Mouse (Mus musculus) embryonic facial prominence, embryonic 14.5 days (tissue): ENCODE results near the gene 4933412E24Rik. TPM values are rescaled to one million over a fixed set of nuclear protein-coding genes. Genes with fewer than 3 reads are reported as not detected.
A peak's percentile ranks its signal among the peaks of the same experiment; 100 is the strongest.

Experiments
- ATAC-seq: fragments of 200-750 bp; cut with Nextera tagmentation; 2 replicates; pipeline ENCODE4 v1.8.0; 2017; ENCODE audit warnings: low read depth, moderate number of reproducible peaks, moderate TSS enrichment
- DNase-seq: peaks from one replicate; pipeline ENCODE4 v3.0.0-alpha.2; 2015; ENCODE audit warnings: low spot score
- H3K27ac ChIP-seq: fragments of 300-500 bp; sonication (generic); replicated peaks from 2 replicates; pipeline ENCODE4 v1.5.1; 2014; ENCODE audit warnings: low read depth, mild to moderate bottlenecking, low read length, moderate library complexity
- H3K27me3 ChIP-seq: fragments of 300-500 bp; sonication (generic); replicated peaks from 2 replicates; pipeline ENCODE4 v1.6.1; 2014; ENCODE audit warnings: low read length; ENCODE audit not compliant: control insufficient read depth, insufficient read depth
- H3K36me3 ChIP-seq: fragments of 300-500 bp; sonication (generic); 2 replicates; pipeline ENCODE4 v1.6.1; 2014; ENCODE audit warnings: low read length, mixed read lengths; ENCODE audit not compliant: control insufficient read depth, insufficient read depth
- H3K4me1 ChIP-seq: fragments of 300-500 bp; sonication (generic); 2 replicates; pipeline ENCODE4 v1.6.1; 2014; ENCODE audit warnings: antibody characterized with exemption, low read length; ENCODE audit not compliant: control insufficient read depth, insufficient read depth
- H3K4me2 ChIP-seq: fragments of 300-500 bp; sonication (generic); 2 replicates; pipeline ENCODE4 v1.6.1; 2014; ENCODE audit warnings: low read depth, mild to moderate bottlenecking, low read length, moderate library complexity, mixed read lengths
- H3K4me3 ChIP-seq: fragments of 300-500 bp; sonication (generic); 2 replicates; pipeline ENCODE4 v1.5.1; 2014; ENCODE audit warnings: low read depth, mild to moderate bottlenecking, low read length
- H3K9ac ChIP-seq: fragments of 300-500 bp; sonication (generic); 2 replicates; pipeline ENCODE4 v1.6.1; 2014; ENCODE audit warnings: low read depth, mild to moderate bottlenecking, low read length, moderate library complexity, mixed read lengths
- H3K9me3 ChIP-seq: fragments of 300-500 bp; sonication (generic); 2 replicates; pipeline ENCODE4 v1.6.1; 2016; ENCODE audit warnings: low read length; ENCODE audit not compliant: control insufficient read depth
- WGBS: fragments of 180-500 bp; shearing (Covaris S2); extraction: QIAGEN DNeasy Blood & Tissue Kit; methylation state at CpG from one replicate; pipeline ENCODE4 v1.1.7; 2014; 5-methylcytosine and 5-hydroxymethylcytosine counted together
- polyA plus RNA-seq: library from polyadenylated mRNA; unstranded; fragments of >200 nt; fragmentation: Nextera tagmentation; extraction: Ambion mirVana; gene quantifications from 2 replicates; pipeline ENCODE4 v1.2.1, GENCODE M21; 2014

The 4933412E24Rik gene
- polyA plus RNA-seq = not detected in 2 replicates

- Histone ChIP-seq H3K9me3 (no peaks in the 10 kb centered on the region), H3K27me3 (no peaks in the 10 kb centered on the region), H3K4me2 (no peak within 1 kb of the TSS), H3K4me3 (no peak within 1 kb of the TSS), H3K9ac (no peak within 1 kb of the TSS), H3K27ac (no peak within 1 kb of the TSS), H3K36me3 (no peaks in the 10 kb centered on the region), H3K4me1 (no peaks in the 10 kb centered on the region)
- DNase-seq (no peak), ATAC-seq (no peak)
- WGBS = 91% methylated on average over 7 of the region's 7 CpGs
These were observed at the start of gene 4933412E24Rik for GRCm38 (mm10) chr15:60016513-60016912. TSS of gene 4933412E24Rik (minus strand) at chr15:60016613.

- no peak for DNase-seq
- Histone ChIP-seq H3K9me3 (no peaks in the 10 kb centered on the region), H3K27me3 (no peaks in the 10 kb centered on the region), H3K4me2 (no peak overlapping the region), H3K27ac (no peak overlapping the region), H3K4me3 (no peak overlapping the region), H3K36me3 (no peaks in the 10 kb centered on the region), H3K9ac (no peak overlapping the region), H3K4me1 (no peaks in the 10 kb centered on the region)
- 45% methylated on average over 3 of the region's 3 CpGs for WGBS
- ATAC-seq = no peak
These were observed 14.3 kb upstream of the 4933412E24Rik start for GRCm38 (mm10) chr15:60030728-60031127.

- H3K27ac ChIP-seq = no peak overlapping the region
- ATAC-seq = no peak
- H3K9ac ChIP-seq = no peak overlapping the region
- no peaks in the 10 kb centered on the region for H3K9me3 ChIP-seq
- no peaks in the 10 kb centered on the region for H3K27me3 ChIP-seq
- 44% methylated on average over 3 of the region's 3 CpGs for WGBS
- no peaks in the 10 kb centered on the region for H3K36me3 ChIP-seq
- H3K4me1 ChIP-seq = no peaks in the 10 kb centered on the region
- H3K4me3 ChIP-seq = no peak overlapping the region
- H3K4me2 ChIP-seq = no peak overlapping the region
- DNase-seq = no peak
These were observed 4.8 kb upstream of the 4933412E24Rik start for GRCm38 (mm10) chr15:60021256-60021655.

- ATAC-seq = no peak
- no peaks in the 10 kb centered on the region for H3K27me3 ChIP-seq
- DNase-seq = no peak
- no peak overlapping the region for H3K27ac ChIP-seq
- H3K9ac ChIP-seq = no peak overlapping the region
- H3K36me3 ChIP-seq = no peaks in the 10 kb centered on the region
- no peaks in the 10 kb centered on the region for H3K9me3 ChIP-seq
- no peak overlapping the region for H3K4me3 ChIP-seq
- 90% methylated on average over 4 of the region's 4 CpGs for WGBS
- H3K4me1 ChIP-seq = no peaks in the 10 kb centered on the region
- no peak overlapping the region for H3K4me2 ChIP-seq
These were observed 6.2 kb downstream of the 4933412E24Rik start for GRCm38 (mm10) chr15:60010199-60010598.

GRCm38 (mm10) chr15:60009610-60010009 lies 6.8 kb downstream of the 4933412E24Rik start:
- Histone ChIP-seq H3K9me3 (no peaks in the 10 kb centered on the region), H3K4me1 (no peaks in the 10 kb centered on the region), H3K27ac (no peak overlapping the region), H3K9ac (no peak overlapping the region), H3K36me3 (no peaks in the 10 kb centered on the region), H3K4me2 (no peak overlapping the region), H3K27me3 (no peaks in the 10 kb centered on the region), H3K4me3 (no peak overlapping the region)
- ATAC-seq = no peak
- no peak for DNase-seq
- 76% methylated on average over 3 of the region's 3 CpGs for WGBS

GRCm38 (mm10) chr15:59983777-59984176 lies 32.6 kb downstream of the 4933412E24Rik start:
- ATAC-seq (peak; percentile 67; the same call in 1 of the 2 replicates), DNase-seq (peak; percentile 48)
- Histone ChIP-seq H3K27me3 (no peaks in the 10 kb centered on the region; the same call in 1 of the 2 replicates), H3K9ac (no peak overlapping the region), H3K4me1 (no peaks in the 10 kb centered on the region), H3K27ac (no peak overlapping the region), H3K4me3 (no peak overlapping the region), H3K9me3 (no peaks in the 10 kb centered on the region), H3K4me2 (no peak overlapping the region), H3K36me3 (no peaks in the 10 kb centered on the region)
- 38% methylated on average over 4 of the region's 4 CpGs for WGBS

GRCm38 (mm10) chr15:59975310-59975709 lies 41.1 kb downstream of the 4933412E24Rik start:
- no peaks in the 10 kb centered on the region for H3K36me3 ChIP-seq
- 11% methylated on average over 3 of the region's 3 CpGs for WGBS
- no peak overlapping the region for H3K4me3 ChIP-seq
- H3K27me3 ChIP-seq = no peaks in the 10 kb centered on the region
- H3K27ac ChIP-seq = no peak overlapping the region; the same call in 1 of the 2 replicates
- ATAC-seq (peak; percentile 44; the same call in 1 of the 2 replicates), DNase-seq (peak; percentile 67)
- no peak overlapping the region for H3K9ac ChIP-seq
- no peaks in the 10 kb centered on the region for H3K9me3 ChIP-seq
- peaks cover 10% of the 10 kb centered on the region for H3K4me1 ChIP-seq
- no peak overlapping the region for H3K4me2 ChIP-seq

- H3K27me3 ChIP-seq = no peaks in the 10 kb centered on the region
- 40% methylated on average over 5 of the region's 5 CpGs for WGBS
- DNase-seq = no peak
- no peak overlapping the region for H3K4me3 ChIP-seq
- no peaks in the 10 kb centered on the region for H3K9me3 ChIP-seq
- no peak overlapping the region for H3K4me2 ChIP-seq
- ATAC-seq = no peak
- H3K27ac ChIP-seq = no peak overlapping the region
- H3K9ac ChIP-seq = no peak overlapping the region
- H3K36me3 ChIP-seq = no peaks in the 10 kb centered on the region
- H3K4me1 ChIP-seq = peaks cover 10% of the 10 kb centered on the region
These were observed 41.8 kb downstream of the 4933412E24Rik start for GRCm38 (mm10) chr15:59974584-59974983.
